Mouse (Mus musculus): ENCODE data around the gene Cox8a. TPM values are rescaled to one million over a fixed set of nuclear protein-coding genes. Genes with fewer than 3 reads are reported as not detected.

The Cox8a gene
- polyA plus RNA-seq, 1 experiment = 2,047 TPM

GRCm38 (mm10) chr19:7185715-7186291 is 31.6 kb downstream of the Cox8a start:
- no peak for DNase-seq (ENCODE audit: low read depth)

GRCm38 (mm10) chr19:7185059-7185458 is 32.4 kb downstream of the Cox8a start:
- no peak for DNase-seq (ENCODE audit: low read depth)

GRCm38 (mm10) chr19:7183419-7183818 is 34.0 kb downstream of the Cox8a start:
- DNase-seq (ENCODE audit: low read depth) = no peak

GRCm38 (mm10) chr19:7182273-7182949 is 35.0 kb downstream of the Cox8a start:
- no peak for DNase-seq (ENCODE audit: low read depth)

GRCm38 (mm10) chr19:7181496-7181895 is 35.9 kb downstream of the Cox8a start:
- no peak for DNase-seq (ENCODE audit: low read depth)

GRCm38 (mm10) chr19:7180756-7181405 is 36.5 kb downstream of the Cox8a start:
- DNase-seq (ENCODE audit: low read depth) = no peak

- DNase-seq (ENCODE audit: low read depth) = no peak
These were observed 38.5 kb downstream of the Cox8a start for GRCm38 (mm10) chr19:7178841-7179452.

GRCm38 (mm10) chr19:7177804-7178511 is 39.5 kb downstream of the Cox8a start:
- no peak for DNase-seq (ENCODE audit: low read depth)

GRCm38 (mm10) chr19:7176041-7176696 is 41.2 kb downstream of the Cox8a start:
- DNase-seq (ENCODE audit: low read depth) = no peak

GRCm38 (mm10) chr19:7172051-7172866 is 45.2 kb downstream of the Cox8a start:
- DNase-seq (ENCODE audit: low read depth) = no peak

- DNase-seq (ENCODE audit: low read depth) = no peak
These were observed 46.0 kb downstream of the Cox8a start for GRCm38 (mm10) chr19:7171447-7171846.

GRCm38 (mm10) chr19:7170916-7171315 is 46.5 kb downstream of the Cox8a start:
- DNase-seq (ENCODE audit: low read depth) = no peak

- DNase-seq (ENCODE audit: low read depth) = no peak
These were observed 49.0 kb downstream of the Cox8a start for GRCm38 (mm10) chr19:7168423-7168822.

GRCm38 (mm10) chr19:7166767-7167166 is 50.6 kb downstream of the Cox8a start:
- DNase-seq (ENCODE audit: low read depth) = no peak

GRCm38 (mm10) chr19:7166200-7166711 is 51.2 kb downstream of the Cox8a start:
- no peak for DNase-seq (ENCODE audit: low read depth)

- DNase-seq (ENCODE audit: low read depth) = no peak
These were observed 51.8 kb downstream of the Cox8a start for GRCm38 (mm10) chr19:7165509-7166199.
